Mouse (Mus musculus): ENCODE measurements around the gene Slc41a2. TPM values are rescaled to one million over a fixed set of nuclear protein-coding genes. Genes with fewer than 3 reads are reported as not detected.

Slc41a2 gene
- polyA plus RNA-seq, 1 experiment from 2014 or later = 9.9 TPM

DNA sequence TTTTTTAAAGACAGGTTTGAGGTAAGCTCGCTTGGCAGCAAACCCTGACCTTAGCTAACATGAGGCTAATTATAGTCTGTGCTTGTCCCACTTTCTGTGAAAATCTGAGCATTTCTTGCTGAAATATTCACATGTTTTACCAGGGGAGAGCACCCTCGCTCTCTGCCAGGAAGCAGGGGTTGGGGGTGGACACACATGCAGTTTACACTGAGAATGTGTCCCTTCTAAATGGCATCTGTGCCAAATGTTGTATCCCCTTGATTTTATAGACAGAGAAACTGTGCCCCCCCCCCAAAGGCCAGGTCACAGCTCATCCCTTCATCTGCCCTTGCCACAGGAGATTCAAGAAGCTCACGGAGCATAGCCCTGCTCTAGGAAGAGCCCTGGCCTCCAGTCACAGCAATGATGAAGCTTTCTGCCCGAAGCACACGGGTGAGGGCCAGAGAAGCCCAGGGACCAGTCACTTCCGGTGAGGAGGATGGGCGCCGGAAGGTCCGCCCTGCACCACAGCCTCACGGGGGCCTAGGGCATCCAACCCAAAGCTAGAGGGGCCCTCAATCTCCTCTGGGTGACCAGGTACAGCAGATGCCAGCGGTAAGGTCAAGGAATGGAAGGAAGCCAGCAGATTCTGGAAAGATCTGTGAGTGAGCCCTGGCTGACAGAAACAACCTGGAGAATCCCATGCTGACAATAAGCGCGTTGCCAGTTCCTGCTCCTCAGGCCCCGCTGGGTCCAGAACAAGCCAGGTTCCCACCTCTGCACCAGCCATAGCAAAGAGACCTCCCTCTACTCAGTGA lies 134.6 kb downstream of the Slc41a2 start:
- DNase-seq = no peak
- Histone ChIP-seq H3K27me3 (ENCODE audit: control insufficient read depth, insufficient read depth, low read length) (no peaks in the 10 kb centered on the region), H3K36me3 (ENCODE audit: control insufficient read depth, insufficient read depth, low read length) (no peaks in the 10 kb centered on the region), H3K4me3 (replicated peaks; ENCODE audit: low read depth, low read length) (no peak overlapping the region), H3K4me2 (ENCODE audit: low read length) (no peak overlapping the region), H3K9me3 (ENCODE audit: control insufficient read depth, low read length) (no peaks in the 10 kb centered on the region), H3K27ac (replicated peaks; ENCODE audit: low read depth, low read length) (no peak overlapping the region), H3K9ac (replicated peaks; ENCODE audit: low read length) (no peak overlapping the region), H3K4me1 (ENCODE audit: control insufficient read depth, insufficient read depth, low read length) (no peaks in the 10 kb centered on the region)
- no peak for ATAC-seq (ENCODE audit: low FRiP score, low TSS enrichment)
- WGBS = 88% methylated on average over 14 of the region's 14 CpGs

DNA sequence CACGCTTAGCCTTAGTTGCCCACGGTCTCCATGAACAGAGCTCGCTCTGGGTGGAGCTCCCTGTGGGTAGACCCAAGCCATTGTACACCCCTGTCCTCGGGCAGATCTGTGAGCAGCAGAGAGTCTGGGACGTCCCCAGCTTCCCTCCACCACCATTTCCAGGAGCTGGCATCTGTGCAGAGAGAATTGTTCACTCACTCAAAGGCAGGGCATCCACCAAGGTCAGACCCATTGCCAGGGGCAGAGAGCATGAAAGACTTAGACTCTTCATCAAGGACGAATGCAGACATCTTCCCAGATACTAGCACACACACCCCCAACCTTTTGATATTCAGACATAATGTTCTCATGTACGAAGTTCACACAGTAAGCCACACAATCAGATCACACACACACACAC lies 136.2 kb downstream of the Slc41a2 start:
- WGBS = 80% methylated on average over 7 of the region's 7 CpGs
- no peak for ATAC-seq (ENCODE audit: low FRiP score, low TSS enrichment)
- H3K9ac ChIP-seq (replicated peaks; ENCODE audit: low read length) = no peak overlapping the region

DNA sequence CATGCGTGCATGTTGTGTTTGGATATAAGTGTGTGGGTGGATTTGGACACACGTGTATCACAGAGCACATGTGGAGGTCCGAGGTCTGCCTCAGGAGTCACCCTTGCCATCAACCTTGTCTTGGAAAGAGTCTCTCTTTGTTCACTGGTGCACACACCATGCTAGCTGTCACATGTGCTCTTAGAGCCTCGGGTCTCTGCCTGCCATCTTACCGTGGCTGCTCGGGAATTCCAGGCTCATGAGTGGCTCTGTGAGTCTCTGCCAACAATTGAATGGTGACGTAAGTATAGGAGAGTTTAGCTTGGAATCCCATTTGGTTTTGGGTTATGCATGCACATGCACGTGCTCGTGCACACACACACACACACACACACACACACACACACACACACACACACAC lies 138.4 kb downstream of the Slc41a2 start:
- Histone ChIP-seq H3K4me2 (ENCODE audit: low read length) (no peak overlapping the region), H3K27me3 (ENCODE audit: control insufficient read depth, insufficient read depth, low read length) (no peaks in the 10 kb centered on the region), H3K9ac (replicated peaks; ENCODE audit: low read length) (no peak overlapping the region), H3K4me3 (replicated peaks; ENCODE audit: low read depth, low read length) (no peak overlapping the region), H3K27ac (replicated peaks; ENCODE audit: low read depth, low read length) (no peak overlapping the region), H3K36me3 (ENCODE audit: control insufficient read depth, insufficient read depth, low read length) (no peaks in the 10 kb centered on the region), H3K9me3 (ENCODE audit: control insufficient read depth, low read length) (no peaks in the 10 kb centered on the region), H3K4me1 (ENCODE audit: control insufficient read depth, insufficient read depth, low read length) (no peaks in the 10 kb centered on the region)
- WGBS = 86% methylated on average over 9 of the region's 9 CpGs
- DNase-seq (no peak), ATAC-seq (ENCODE audit: low FRiP score, low TSS enrichment) (no peak)

More for the DNA sequence above, 136.2 kb downstream of the Slc41a2 start:
- Histone ChIP-seq H3K36me3 (ENCODE audit: control insufficient read depth, insufficient read depth, low read length) (no peaks in the 10 kb centered on the region), H3K27ac (replicated peaks; ENCODE audit: low read depth, low read length) (no peak overlapping the region), H3K9me3 (ENCODE audit: control insufficient read depth, low read length) (no peaks in the 10 kb centered on the region), H3K27me3 (ENCODE audit: control insufficient read depth, insufficient read depth, low read length) (no peaks in the 10 kb centered on the region), H3K4me3 (replicated peaks; ENCODE audit: low read depth, low read length) (no peak overlapping the region), H3K4me1 (ENCODE audit: control insufficient read depth, insufficient read depth, low read length) (no peaks in the 10 kb centered on the region), H3K4me2 (ENCODE audit: low read length) (no peak overlapping the region)
- no peak for DNase-seq

DNA sequence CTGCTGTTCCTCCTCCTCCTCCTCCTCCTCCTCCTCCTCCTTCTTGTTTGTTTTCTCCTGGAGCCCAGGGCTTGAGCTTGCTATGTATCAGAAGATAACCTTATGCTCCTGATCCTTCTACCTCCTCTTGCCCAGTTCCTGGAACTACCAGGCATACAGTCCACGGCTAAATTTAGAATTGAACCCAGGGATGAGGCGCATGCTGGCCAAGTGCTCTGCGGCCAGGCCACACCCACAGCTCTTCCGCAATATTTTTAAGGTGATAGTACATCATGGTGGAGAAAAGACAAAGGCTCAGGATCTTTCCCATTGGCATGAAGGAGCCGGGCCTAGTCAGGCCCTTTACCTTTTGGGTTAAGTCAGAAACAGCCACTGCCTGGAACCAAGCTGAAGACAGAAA lies 139.0 kb downstream of the Slc41a2 start:
- Histone ChIP-seq H3K4me2 (ENCODE audit: low read length) (no peak overlapping the region), H3K36me3 (ENCODE audit: control insufficient read depth, insufficient read depth, low read length) (no peaks in the 10 kb centered on the region), H3K27ac (replicated peaks; ENCODE audit: low read depth, low read length) (no peak overlapping the region), H3K9ac (replicated peaks; ENCODE audit: low read length) (no peak overlapping the region), H3K27me3 (ENCODE audit: control insufficient read depth, insufficient read depth, low read length) (no peaks in the 10 kb centered on the region), H3K9me3 (ENCODE audit: control insufficient read depth, low read length) (no peaks in the 10 kb centered on the region), H3K4me3 (replicated peaks; ENCODE audit: low read depth, low read length) (no peak overlapping the region), H3K4me1 (ENCODE audit: control insufficient read depth, insufficient read depth, low read length) (no peaks in the 10 kb centered on the region)
- 92% methylated on average over 5 of the region's 5 CpGs for WGBS
- no peak for ATAC-seq (ENCODE audit: low FRiP score, low TSS enrichment)
- DNase-seq = no peak

DNA sequence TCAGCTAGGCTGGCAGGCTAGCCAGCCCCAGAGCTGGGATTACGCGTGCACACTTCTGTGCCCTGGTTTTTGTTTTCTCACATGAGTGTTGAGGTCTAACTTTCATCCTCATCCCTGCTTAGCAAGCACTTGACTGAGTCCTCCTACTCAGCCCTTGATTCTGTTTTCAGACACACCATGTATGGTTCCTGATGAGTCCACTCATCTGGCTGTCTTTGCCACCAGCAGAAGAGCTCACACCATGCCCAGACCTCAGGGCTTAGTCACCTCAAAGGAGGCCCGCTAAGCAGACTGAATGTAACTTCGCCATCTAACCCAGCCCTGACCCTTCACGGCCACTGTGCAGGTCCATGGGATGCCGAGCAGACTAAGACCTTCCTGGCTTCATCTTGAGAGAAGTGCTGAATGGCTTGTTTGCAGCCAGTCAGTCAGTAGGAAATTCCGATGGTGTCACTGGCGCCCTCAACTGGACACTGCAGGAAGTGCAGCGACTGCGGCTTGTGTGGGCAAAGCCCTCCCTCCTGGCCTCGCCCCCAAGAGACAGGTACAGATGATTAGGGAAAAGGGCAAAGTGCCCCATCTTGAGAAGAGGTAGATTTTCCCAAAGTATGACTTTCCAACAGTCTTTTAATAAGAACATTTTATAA lies 139.9 kb downstream of the Slc41a2 start:
- Histone ChIP-seq H3K27ac (replicated peaks; ENCODE audit: low read depth, low read length) (no peak overlapping the region), H3K4me2 (ENCODE audit: low read length) (no peak overlapping the region), H3K27me3 (ENCODE audit: control insufficient read depth, insufficient read depth, low read length) (no peaks in the 10 kb centered on the region), H3K9ac (replicated peaks; ENCODE audit: low read length) (no peak overlapping the region), H3K36me3 (ENCODE audit: control insufficient read depth, insufficient read depth, low read length) (no peaks in the 10 kb centered on the region), H3K9me3 (ENCODE audit: control insufficient read depth, low read length) (no peaks in the 10 kb centered on the region), H3K4me3 (replicated peaks; ENCODE audit: low read depth, low read length) (no peak overlapping the region), H3K4me1 (ENCODE audit: control insufficient read depth, insufficient read depth, low read length) (no peaks in the 10 kb centered on the region)
- DNase-seq (peak; percentile 66), ATAC-seq (ENCODE audit: low FRiP score, low TSS enrichment) (no peak)
- WGBS = 50% methylated on average over 11 of the region's 11 CpGs

DNA sequence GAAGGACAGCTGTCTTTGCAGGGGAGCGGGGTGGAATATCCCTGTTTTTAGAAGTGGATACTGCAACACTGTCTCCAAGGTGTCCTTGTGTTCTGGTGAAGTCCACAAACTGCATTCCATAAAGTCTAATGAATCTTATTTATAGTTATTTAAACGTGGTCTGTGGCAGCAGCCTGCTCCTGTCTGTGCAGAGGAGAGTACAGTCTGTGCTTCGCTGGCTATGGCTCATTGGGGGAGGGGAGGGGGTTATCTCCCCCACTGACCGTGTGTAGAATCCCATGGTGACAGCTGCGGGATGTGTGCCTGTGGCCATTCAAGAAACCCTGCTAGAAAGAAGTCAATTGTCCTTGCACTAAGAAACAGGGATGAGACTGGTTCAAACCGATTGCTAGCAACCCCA lies 145.7 kb downstream of the Slc41a2 start:
- ATAC-seq (ENCODE audit: low FRiP score, low TSS enrichment) (no peak), DNase-seq (no peak)
- no peaks in the 10 kb centered on the region for H3K27me3 ChIP-seq (ENCODE audit: control insufficient read depth, insufficient read depth, low read length)
- H3K9me3 ChIP-seq (ENCODE audit: control insufficient read depth, low read length) = no peaks in the 10 kb centered on the region
- WGBS = 41% methylated on average over 6 of the region's 6 CpGs
- no peaks in the 10 kb centered on the region for H3K4me1 ChIP-seq (ENCODE audit: control insufficient read depth, insufficient read depth, low read length)
- H3K27ac ChIP-seq (replicated peaks; ENCODE audit: low read depth, low read length) = no peak overlapping the region
- H3K36me3 ChIP-seq (ENCODE audit: control insufficient read depth, insufficient read depth, low read length) = peaks cover 6% of the 10 kb centered on the region; the same call in 1 of the 2 replicates
- no peak overlapping the region for H3K4me2 ChIP-seq (ENCODE audit: low read length)
- no peak overlapping the region for H3K9ac ChIP-seq (replicated peaks; ENCODE audit: low read length)
- H3K4me3 ChIP-seq (replicated peaks; ENCODE audit: low read depth, low read length) = no peak overlapping the region

DNA sequence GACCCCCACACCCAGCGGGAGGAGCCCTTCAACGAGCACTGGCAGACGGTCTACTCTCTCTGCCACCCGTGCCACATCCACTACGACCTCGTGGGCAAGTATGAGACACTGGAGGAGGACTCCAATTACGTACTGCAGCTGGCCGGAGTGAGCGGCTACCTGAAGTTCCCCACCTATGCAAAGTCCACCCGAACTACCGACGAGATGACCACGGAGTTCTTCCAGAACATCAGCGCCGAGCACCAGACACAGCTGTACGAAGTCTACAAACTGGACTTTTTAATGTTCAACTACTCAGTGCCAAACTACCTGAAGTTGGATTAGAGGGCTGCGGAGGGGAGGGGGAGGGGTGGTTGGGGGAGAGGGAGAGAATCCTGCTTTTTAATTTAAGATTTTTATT lies 146.2 kb downstream of the Slc41a2 start:
- DNase-seq (no peak), ATAC-seq (ENCODE audit: low FRiP score, low TSS enrichment) (no peak)
- H3K27me3 ChIP-seq (ENCODE audit: control insufficient read depth, insufficient read depth, low read length) = no peaks in the 10 kb centered on the region
- H3K9ac ChIP-seq (replicated peaks; ENCODE audit: low read length) = no peak overlapping the region
- no peak overlapping the region for H3K27ac ChIP-seq (replicated peaks; ENCODE audit: low read depth, low read length)
- WGBS = 97% methylated on average over 17 of the region's 17 CpGs
- H3K4me1 ChIP-seq (ENCODE audit: control insufficient read depth, insufficient read depth, low read length) = no peaks in the 10 kb centered on the region
- H3K4me3 ChIP-seq (replicated peaks; ENCODE audit: low read depth, low read length) = no peak overlapping the region
- peaks cover 6% of the 10 kb centered on the region; the same call in 1 of the 2 replicates for H3K36me3 ChIP-seq (ENCODE audit: control insufficient read depth, insufficient read depth, low read length)
- no peak overlapping the region for H3K4me2 ChIP-seq (ENCODE audit: low read length)
- H3K9me3 ChIP-seq (ENCODE audit: control insufficient read depth, low read length) = no peaks in the 10 kb centered on the region

DNA sequence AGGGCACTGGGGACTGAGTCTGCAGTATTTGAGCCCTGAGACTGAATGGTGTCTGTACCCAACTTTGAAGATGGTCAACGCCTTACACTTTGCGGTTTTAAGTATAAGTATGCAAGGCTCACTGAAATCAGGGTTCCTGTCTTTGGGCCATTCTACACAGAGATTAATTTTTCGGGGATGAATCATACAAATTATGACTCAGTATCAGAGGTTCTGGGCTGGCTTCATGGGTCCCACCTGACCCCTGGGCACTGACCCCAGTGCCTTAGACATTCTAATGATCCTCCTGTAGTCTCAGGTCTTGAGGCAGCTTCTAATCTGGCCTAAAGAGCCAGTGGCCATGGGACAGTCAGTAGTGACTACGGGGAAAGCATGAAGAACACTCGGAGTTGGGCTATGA lies 148.6 kb downstream of the Slc41a2 start:
- 94% methylated on average over 5 of the region's 5 CpGs for WGBS
- Histone ChIP-seq H3K4me1 (ENCODE audit: control insufficient read depth, insufficient read depth, low read length) (peaks cover 5% of the 10 kb centered on the region; the same call in 1 of the 2 replicates), H3K36me3 (ENCODE audit: control insufficient read depth, insufficient read depth, low read length) (peaks cover 6% of the 10 kb centered on the region; the same call in 1 of the 2 replicates), H3K27ac (replicated peaks; ENCODE audit: low read depth, low read length) (no peak overlapping the region), H3K9ac (replicated peaks; ENCODE audit: low read length) (no peak overlapping the region), H3K4me3 (replicated peaks; ENCODE audit: low read depth, low read length) (no peak overlapping the region), H3K27me3 (ENCODE audit: control insufficient read depth, insufficient read depth, low read length) (no peaks in the 10 kb centered on the region), H3K4me2 (ENCODE audit: low read length) (no peak overlapping the region), H3K9me3 (ENCODE audit: control insufficient read depth, low read length) (no peaks in the 10 kb centered on the region)
- DNase-seq (no peak), ATAC-seq (ENCODE audit: low FRiP score, low TSS enrichment) (no peak)

DNA sequence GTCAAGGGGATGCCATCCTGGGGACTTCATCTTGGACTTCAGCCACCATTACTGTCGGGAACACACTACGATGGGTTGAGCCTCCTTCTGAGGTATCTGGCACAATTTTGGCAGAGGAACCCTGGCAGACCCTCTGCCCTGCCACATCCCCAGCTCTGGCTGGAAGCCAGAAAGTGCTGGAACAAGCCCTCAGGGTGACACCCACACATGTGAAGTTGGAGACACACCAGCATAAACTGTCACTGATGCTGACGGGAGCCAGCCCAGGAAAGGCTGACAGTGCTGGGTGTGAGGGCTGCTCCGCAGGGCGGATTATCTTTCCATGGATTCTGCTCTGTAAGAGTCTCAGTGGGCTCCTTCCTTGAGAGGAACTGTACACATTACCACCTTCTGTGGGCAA lies 150.7 kb downstream of the Slc41a2 start:
- H3K27ac ChIP-seq (replicated peaks; ENCODE audit: low read depth, low read length) = no peak overlapping the region
- no peak overlapping the region for H3K9ac ChIP-seq (replicated peaks; ENCODE audit: low read length)
- DNase-seq (no peak), ATAC-seq (ENCODE audit: low FRiP score, low TSS enrichment) (no peak)
- H3K27me3 ChIP-seq (ENCODE audit: control insufficient read depth, insufficient read depth, low read length) = no peaks in the 10 kb centered on the region
- H3K4me2 ChIP-seq (ENCODE audit: low read length) = no peak overlapping the region
- peaks cover 13% of the 10 kb centered on the region; the same call in 1 of the 2 replicates for H3K4me1 ChIP-seq (ENCODE audit: control insufficient read depth, insufficient read depth, low read length)
- 77% methylated on average over 5 of the region's 5 CpGs for WGBS
- H3K4me3 ChIP-seq (replicated peaks; ENCODE audit: low read depth, low read length) = no peak overlapping the region
- H3K9me3 ChIP-seq (ENCODE audit: control insufficient read depth, low read length) = no peaks in the 10 kb centered on the region
- H3K36me3 ChIP-seq (ENCODE audit: control insufficient read depth, insufficient read depth, low read length) = peaks cover 6% of the 10 kb centered on the region; the same call in 1 of the 2 replicates
